Mouse (Mus musculus) skeletal muscle tissue, adult 2 months (tissue): ENCODE data around the gene Nono.

Experiments used
- DNase-seq: peaks from one replicate; pipeline ENCODE4 v3.0.0-alpha.2; 2012; ENCODE audit warnings: low read depth, low spot score

Nono gene

DNA sequence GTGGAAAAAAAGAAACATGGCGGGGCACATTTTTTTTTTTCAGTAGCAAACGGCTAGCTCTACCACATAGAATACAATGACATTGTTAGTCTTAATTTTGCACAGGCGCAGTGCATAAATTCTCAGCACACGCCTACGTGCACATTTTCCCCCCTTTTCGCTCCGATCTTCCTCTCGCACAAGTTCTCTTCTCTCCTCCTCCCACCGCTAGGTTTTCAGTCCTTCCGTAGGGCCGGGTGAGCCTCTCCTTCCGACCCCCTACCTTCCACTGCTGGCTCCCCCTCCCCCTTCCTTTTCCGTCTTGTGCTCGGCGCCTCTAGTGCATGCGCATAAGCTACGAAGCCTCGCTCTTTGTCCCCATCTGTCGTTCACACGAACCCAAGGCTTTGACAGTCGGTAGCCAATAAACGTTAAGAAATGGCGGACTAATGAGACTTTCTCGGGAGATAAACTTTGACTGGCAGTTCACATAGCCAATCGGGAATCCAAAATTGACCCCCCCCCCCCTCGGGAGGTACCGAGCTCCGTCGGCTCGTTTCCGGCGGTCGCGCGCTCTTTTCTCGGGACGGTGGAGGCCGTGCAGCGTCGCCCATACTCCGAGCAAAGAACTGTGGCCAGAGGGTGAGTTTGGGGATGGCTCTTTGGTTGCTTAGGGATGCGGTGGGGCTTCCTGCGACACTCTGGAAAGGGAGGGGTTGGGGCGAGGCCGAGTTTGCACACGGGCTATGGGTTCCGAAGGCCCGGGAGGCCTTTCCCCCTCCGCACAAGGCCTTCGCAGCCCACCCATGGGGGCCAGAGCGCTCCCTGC, at the start of gene Nono:
Nono (plus strand) TSS at position 177 of the 808 bp plus-strand sequence.
- peak; percentile 94 for DNase-seq

DNA sequence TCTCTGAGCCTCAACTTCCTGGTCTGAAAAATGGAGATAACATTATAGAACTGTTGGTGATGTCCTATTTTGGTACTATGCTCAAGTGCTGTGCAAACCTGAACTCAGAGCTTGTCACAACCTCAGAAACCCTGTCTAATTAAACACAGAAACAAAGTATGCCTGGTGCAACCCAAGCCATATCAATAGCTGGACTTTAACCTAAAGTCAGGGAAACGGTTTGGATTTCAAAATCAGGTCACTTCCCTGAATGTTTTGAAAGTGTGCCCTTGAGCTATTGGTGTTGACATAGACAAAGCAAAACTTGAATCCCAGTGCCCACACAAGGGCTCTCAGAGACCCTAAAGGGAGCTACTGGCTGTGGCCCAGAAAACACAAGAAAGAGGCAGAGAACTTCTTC, 49.4 kb upstream of the Nono start:
- DNase-seq: no peak

DNA sequence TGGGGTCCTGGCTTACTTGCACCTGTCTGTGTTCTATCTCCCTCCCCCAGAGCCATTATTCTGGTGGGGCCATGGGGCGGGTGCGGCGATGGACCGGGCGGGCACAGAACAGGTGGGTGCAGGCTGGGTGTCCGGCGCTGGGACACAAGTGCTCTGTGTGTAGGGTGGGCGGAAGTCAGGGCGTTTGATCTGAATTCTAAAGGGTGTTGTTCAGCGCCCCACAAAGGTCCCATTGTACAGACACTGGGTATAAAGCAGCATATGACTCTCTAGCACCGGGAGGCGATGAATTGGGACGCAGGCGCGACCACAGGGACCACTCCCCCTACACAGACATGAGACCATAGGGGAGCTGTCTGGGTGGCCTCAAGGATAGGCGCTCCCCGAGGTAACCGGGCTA, 45.7 kb upstream of the Nono start:
- no peak for DNase-seq

DNA sequence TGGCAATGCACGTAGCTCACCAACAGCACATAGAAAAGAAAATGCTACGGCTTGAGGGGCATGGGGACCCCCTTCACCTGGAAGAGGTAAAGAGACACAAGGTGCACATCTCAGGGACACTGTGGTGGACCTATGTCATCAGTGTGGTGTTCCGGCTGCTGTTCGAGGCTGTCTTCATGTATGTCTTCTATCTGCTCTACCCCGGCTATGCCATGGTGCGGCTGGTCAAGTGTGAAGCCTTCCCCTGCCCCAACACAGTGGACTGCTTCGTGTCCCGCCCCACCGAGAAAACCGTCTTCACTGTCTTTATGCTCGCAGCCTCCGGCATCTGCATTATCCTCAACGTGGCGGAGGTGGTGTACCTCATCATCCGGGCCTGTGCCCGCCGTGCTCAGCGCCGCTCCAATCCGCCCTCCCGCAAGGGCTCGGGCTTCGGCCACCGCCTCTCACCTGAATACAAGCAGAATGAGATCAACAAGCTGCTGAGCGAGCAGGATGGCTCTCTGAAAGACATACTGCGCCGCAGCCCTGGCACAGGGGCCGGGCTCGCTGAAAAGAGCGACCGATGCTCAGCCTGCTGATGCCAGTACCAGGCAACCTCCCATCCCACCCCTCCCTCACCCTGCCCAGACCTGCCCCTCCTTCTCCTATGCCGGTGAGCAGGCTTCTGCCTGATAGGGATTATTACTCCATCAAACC, 44.5 kb upstream of the Nono start:
- no peak for DNase-seq

DNA sequence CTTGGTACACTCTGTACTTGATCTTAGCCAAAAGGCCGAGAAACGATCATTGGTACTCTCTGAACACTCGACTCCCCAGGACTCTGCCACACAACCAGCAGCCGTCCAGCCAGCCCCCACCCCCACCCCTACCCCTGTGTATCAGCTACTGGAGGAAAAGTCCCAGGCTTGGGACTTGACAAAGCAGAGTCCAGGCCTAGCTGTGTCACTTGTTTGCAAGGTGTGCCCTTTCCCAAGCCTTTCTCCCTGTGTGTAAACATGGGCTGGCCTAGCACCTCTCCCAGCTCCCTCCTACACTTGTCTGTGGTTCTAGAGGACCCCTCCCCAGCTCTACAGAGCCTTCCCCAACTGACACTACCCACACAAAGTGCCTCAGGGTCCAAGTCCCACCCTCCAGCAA, 42.9 kb upstream of the Nono start:
- no peak for DNase-seq

DNA sequence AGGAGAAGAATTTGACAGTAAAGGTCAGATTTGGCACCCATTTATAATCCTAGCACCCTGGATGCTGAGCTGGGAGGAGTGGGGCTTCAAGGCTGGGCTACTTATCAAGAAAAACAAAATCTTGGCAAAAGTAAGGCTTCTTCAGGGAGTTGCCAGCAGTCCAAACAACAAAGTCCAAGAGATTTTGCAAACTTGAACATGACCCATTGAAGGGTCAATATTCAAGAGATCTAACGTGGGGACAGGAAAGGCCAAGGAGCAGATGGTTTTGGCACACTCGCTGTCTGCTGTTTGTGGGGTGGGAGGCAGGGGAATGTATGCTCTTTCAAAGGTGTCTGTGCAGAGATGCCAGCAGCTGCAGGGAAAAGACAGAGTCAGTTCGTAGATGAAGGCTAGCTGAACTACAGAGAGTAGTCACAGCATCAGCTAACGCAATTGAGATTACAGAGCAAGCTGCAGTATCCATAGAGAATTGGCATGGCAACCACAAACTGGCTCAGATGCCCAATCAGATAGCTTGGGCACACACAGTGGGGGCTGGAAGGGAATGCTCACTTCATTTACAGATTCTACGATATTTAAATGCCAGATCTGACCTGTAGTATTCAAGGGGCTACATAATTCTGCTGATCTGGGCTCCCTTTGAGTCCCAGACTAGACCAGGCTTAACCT, 40.1 kb upstream of the Nono start:
- no peak for DNase-seq

DNA sequence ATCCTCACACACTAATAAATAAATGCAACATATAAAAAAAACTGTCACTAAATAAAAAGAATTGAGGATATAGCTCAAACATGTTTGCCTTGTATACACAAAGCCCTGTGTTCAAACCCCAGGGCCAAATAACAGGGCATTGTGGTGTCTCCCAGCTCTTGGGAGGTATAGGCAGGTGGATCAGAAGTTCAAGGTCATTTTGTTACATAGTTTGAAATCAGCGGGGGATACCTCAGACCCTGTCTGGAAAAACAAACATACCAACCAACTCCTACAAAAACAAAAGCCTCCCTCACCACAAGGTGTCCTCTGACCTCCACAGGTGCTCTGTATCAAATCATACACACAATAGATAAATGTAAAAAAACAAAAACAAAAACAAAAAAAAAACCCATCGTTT, 34.8 kb upstream of the Nono start:
- DNase-seq: no peak

DNA sequence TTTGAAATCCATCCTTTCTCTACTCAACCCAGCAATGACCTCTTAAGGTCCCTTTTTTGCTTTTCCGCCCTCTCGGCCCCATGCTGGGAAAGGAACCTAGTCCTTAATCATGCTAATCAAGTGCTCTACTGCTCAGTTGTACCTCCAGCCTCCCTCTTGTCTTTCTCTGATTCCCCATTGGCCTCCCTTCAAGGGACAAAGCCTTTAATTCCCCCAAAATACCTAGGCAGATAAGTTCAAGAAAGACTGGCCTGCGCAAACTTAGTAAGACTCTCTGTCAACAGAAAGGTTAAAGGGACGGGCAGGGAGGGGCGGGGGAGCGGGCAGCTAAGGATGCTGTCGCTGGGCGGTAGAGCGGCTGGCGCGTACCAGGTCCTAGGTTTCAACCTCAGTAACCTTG, 32.7 kb upstream of the Nono start:
- no peak for DNase-seq

DNA sequence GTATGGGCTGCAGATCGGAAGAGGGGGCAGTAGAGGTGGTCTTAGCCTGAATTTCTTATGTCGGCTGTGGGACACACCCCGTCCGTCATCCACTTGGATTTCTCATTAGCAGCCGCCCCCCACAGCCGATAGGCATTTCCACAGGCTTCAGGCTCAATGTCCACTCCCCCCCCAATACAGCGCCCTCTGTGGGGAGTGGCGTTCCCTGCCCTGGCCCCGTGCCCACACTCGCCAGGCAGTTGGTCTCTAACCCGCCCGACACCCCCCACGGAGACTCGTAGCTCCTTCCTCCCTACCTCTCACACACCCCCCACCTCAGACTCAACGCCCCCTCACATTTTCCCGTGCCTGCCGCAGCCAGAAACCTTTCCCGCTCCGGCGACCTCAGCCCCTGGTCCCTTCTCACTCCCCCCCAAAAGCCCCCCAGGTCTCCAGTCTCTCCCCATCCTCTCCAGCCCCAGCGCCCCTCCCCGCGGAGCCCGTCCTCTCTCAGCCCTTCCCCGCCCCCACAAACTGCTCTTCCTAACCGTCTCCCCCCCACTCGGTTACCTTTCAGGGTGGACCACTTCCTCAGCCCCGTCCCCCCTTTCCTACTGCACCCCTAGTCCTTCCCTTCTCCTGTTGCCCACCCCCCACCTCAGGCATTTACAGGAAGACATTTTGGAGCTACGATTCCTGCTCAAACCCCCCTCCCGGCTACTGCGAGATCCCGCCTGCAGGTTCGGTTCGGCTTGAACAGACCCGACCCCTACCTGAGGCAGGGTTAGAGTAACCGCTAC, 10.0 kb upstream of the Nono start:
- peak; percentile 10 for DNase-seq

DNA sequence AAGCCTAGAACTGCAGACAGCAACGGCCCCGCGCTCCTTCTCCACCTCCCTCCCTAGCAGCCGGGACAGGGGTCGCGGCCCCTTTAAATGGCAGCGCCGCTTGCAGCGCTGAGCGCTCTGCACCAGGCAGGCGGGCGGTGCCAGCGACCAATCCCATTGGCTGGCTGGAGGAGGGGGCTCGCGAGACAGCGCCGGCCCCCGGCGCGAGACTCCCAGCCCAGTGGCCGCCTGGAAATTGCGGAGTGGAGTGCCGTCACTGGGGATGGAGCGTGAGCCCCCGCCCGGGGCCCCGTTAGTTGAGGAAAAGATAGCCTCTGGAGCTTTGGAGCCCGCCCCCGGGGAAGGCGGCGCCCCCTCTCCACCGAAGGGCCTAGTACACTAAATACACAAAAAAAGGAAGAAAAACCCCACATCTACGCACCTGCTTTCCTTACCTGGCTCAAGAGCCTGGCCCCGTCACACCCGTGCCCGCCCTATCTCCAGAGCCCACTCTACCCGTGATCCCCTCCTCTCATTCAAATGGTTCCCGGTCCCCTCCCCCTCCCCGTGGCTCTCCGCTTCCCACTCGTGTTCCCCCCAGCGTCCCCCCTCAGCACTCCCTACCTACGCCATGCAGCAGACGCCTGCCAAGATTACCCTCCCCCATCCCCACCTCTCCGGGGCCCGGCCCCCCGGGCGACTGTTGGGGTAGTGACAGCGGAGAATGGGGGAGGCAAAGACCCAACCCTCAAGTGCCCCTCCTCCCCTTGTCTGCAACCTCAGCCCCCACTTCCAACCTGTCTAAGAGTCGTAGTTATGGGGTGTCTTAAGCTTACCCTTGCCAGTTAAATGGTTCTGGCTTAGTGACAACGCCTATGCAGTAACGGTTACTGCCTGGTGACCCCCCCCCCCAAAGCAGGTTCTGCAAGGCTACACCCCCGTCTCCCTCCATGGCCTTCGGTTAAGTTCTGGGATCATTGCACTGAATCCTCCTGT, 9.1 kb upstream of the Nono start:
- peak; percentile 86 for DNase-seq

DNA sequence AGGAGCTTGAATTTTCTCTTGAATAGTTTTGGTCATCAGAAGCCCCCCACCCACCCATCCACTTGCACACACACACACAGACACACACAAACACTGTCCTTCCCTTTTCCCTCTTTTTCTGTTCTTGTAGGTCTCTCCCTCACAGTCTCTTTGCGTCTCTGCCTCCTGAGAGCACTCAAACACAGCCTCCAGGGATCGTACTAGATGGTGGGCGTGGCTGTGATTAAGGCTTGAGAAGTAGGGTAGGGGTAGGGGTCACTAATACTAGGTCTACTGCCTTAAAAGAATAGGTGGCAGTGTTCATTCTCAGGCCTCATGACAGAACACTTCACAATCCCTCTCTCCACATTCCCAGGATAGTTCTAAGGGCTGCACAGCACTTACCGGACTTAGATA, 8.4 kb upstream of the Nono start, which contains the start of gene Zmym3:
Zmym3 (minus strand) TSS at position 150 of the 396 bp plus-strand sequence.
- DNase-seq: no peak

DNA sequence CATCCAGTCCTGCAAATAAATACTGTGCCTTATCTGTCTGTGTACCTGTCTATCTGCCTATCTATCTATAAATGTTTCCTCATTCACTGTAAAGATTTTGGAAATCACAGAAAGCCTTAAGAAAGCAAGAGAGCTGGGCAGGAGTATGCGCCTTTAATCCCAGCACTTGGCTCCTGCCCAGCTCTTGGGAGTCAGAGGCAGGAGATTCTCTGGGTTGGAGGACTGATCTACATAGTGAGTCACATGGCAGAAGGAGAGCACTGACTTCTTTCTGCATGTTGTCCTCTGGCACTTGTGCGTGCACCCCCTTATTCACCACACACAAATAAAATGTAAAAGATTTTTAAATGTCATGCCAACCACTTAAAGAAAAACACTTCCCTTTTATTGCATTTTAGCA, 5.7 kb upstream of the Nono start:
- DNase-seq: no peak

DNA sequence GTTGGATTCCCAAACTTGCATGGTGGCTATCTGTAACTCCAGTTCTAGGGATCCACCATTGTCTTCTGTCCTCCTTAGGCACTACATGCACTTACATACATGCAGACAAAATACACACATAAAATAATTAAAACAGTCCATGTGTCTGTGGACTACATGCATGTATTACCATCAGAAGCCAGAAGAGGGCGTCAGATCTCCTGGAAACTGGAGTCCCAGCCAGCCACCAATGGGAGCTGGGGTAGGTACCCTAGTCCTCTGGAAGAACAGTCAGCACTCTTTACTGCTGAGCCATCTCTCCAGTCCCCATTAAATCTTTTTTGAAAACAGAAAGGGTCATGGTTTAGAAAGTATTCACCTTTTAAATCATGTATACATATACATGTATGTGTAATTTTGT, 1.3 kb upstream of the Nono start:
- DNase-seq: peak; percentile 28

DNA sequence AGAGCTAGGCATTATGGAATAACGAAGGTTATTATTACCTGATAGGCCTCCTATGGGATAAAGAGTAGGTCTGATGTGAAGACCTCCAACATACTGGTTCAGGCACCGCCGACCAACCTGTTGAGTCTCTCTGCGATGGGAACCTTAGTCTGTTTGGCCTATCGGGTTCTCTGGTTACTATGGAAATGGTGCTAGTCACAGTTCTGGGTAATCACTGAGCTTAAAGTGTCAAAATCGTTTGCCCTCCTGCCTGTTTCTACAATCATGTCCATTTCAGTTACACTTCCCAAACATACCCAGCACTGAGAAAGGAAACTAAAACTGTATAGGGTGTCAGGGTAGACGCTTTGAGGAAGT, 355 bp upstream of the Nono start:
- DNase-seq: no peak

DNA sequence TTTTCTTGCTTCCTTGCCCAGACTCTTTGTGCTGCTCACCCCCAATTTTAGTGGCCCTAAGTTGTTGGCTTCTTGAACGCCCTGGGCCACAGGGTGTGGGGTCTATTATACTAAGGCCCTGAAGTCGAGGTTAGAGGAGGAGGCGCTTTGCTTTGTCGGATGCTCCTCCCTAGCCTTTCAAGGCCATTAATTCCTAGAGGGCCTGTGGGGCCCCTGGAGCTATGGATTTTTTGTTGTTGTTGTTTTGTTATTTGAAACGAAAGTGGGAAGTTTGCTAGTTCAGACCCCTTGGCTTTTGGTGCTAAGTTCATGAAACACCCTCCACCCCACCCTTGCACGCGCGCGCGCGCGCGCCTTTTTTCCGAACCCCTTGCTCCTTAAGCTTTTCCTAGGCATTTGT, 858 bp downstream of the Nono start:
- no peak for DNase-seq

DNA sequence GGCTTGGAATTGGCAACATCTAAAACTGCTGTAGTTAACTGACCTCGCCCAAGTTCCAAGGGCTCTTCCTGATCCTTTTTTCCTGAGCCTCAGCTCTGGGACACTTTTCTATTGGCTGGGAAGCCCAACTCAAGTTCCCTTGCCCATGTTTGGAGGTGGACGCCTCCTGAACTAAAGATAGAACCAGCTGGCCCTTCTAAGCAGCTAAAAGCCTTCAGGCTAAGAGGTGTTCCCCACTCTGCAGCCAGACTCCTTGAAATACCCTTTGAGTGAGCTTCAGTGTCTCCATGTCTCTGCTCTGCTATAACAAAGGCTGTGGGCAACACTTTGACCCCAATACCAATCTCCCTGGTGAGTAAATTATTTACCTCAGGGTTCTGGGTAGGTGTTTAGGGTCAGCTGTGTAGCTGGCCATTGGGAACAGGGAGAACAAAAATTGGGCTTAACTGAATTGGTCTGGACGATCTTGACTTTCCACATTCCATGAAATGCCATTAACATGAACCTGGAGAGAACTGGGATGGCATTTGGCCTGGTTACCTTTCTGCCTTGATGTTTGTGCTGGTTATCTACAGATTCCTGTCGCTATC, 19.9 kb downstream of the Nono start, which contains the start of gene Itgb1bp2:
Itgb1bp2 (plus strand) TSS at position 203 of the 590 bp plus-strand sequence.
- peak; percentile 62 for DNase-seq

DNA sequence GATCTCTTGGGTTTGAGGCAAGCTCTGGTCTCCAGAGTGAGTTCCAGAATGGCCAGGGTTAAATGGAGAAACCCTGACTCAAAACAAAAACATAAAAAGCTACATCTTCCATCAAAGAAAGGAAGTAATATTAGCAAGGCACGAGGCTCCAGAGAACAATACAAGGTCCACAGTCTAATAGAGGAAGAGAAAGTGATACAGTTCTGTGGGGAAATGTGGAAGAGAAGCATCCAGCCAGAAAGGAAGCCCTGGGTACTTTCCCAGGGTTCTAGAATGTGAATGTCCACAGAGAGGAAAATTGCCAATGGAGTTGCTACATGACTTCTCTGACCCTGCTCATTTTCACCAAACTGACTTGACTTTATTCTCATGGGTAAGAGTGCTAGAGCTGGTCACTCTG, 22.0 kb downstream of the Nono start:
- DNase-seq: no peak

DNA sequence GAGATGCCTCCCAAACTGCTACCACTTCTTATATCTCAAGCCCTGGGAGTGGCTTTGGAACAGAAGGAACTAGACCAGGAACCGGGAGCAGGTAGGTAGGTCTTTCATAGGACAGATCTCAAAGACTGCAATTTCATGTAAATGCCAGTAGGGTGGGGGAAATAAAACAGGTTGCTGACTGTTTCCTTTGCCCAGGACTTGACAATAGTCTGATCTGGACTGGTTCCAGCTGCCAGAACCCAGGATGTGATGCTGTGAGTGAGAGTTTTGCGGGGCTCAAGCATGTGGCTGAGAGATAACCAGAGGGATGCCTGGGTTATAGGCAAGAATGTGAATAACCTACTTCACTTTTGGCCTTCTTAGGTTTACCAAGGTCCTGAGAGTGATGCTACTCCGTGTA, 22.5 kb downstream of the Nono start:
- DNase-seq: no peak

DNA sequence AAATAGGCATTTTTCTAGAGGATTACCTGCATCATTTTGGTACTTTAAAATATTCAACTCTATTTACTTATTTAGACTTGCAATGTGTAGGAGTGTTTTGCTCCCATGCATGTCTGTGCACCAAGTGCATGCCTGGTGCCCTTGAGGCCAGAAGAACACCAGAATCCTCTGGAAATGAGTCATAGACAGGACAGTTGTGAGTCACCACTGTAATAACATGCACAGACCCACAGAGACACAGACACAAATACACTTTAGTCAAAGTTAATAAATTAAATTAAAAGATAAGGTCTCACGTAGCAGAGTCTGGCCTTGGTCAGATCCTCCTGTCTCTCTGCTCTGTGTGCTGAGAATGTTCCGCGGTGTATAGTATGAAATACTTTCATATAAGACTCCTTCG, 43.1 kb downstream of the Nono start:
- no peak for DNase-seq
